Mouse (Mus musculus) layer of hippocampus, postnatal 14 days (tissue): ENCODE data around the gene Olfr54. TPM values are rescaled to one million over a fixed set of nuclear protein-coding genes. Genes with fewer than 3 reads are reported as not detected.
"Not testable (repeated sequence)": the region's sequence is repeated elsewhere in the genome, so short reads cannot be mapped to it uniquely, and the experiment has no call there.

Experiments
- DNase-seq, 2 experiments: peaks; one replicate each; pipeline ENCODE4 v3.0.0; 2021 to 2022; ENCODE audit warnings: low spot score in 2 of 2, mixed read lengths in 1 of 2
- long read RNA-seq, 2 experiments: library from polyadenylated mRNA; stranded (forward); transcript quantifications; one replicate each; pipeline ENCODE4 v2.0.0; 2021
- total RNA-seq, 2 experiments: library from RNA; stranded (reverse); gene quantifications; 2 replicates each; pipeline ENCODE4 v1.2.3; 2021

The Olfr54 gene
- not detected for total RNA-seq
- long read RNA-seq, experiment 1: 0 reads
- long read RNA-seq, experiment 2: 0 reads

GRCm38 (mm10) chr11:51013936-51014335 lies at the start of gene Olfr54:
TSS of gene Olfr54 (plus strand) at chr11:51014236.
- DNase-seq: no peak

- DNase-seq: no peak
These were observed 49.1 kb upstream of the Olfr54 start for GRCm38 (mm10) chr11:50964886-50965285.

DNA sequence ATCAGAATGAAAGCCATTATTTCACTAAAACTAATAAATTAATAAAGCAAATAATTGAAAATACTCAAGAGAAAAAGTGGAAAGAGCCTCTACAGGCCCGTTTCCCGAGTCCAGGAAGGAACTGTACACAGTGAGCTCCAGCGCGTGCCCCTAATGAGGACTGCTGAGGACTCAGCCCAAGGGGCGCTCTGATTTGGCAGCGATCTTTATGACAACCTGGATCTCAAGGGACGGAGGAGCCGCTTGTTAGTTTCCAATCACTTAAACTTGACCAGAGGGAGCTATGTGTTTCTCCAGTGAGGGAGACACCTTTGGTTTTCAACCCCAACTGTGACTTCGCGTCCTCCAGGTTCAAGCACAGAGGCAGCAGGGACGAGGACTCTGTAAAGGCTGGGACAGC lies 47.8 kb upstream of the Olfr54 start, which contains the start of gene Olfr1378:
Gene Olfr1378 (plus strand): TSS at position 301 of the 400 bp plus-strand sequence.
- no peak for DNase-seq

- DNase-seq: no peak
These were observed 36.8 kb upstream of the Olfr54 start for GRCm38 (mm10) chr11:50977216-50977615.

GRCm38 (mm10) chr11:50981667-50982066 lies 32.4 kb upstream of the Olfr54 start, which contains the start of gene Olfr1377:
TSS of gene Olfr1377 (plus strand) at chr11:50981967.
- no peak for DNase-seq

GRCm38 (mm10) chr11:51003296-51003695 lies 10.7 kb upstream of the Olfr54 start, which contains the start of gene Olfr51:
TSS of gene Olfr51 (plus strand) at chr11:51003596.
- DNase-seq: no peak

GRCm38 (mm10) chr11:51011821-51012220 lies 2.2 kb upstream of the Olfr54 start:
- DNase-seq: no peak

GRCm38 (mm10) chr11:51016341-51016740 lies 2.3 kb downstream of the Olfr54 start:
- no peak for DNase-seq

DNA sequence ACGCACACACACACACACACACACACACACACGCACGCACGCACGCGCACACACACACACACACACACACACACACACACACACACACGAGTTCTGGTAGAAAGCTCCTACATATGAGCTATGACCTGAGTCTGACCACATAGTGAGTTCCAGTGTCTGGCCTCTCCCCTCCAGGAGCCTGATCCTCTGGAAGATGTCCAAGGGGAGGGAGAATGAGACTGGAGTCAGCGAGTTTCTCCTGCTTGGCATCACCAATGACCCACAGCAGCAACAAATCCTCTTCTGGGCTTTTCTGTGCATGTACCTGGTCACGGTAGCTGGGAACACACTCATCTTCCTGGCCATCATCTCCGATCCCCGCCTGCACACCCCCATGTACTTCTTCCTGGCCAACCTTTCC lies 12.8 kb downstream of the Olfr54 start:
- not testable (repeated sequence) for DNase-seq

DNA sequence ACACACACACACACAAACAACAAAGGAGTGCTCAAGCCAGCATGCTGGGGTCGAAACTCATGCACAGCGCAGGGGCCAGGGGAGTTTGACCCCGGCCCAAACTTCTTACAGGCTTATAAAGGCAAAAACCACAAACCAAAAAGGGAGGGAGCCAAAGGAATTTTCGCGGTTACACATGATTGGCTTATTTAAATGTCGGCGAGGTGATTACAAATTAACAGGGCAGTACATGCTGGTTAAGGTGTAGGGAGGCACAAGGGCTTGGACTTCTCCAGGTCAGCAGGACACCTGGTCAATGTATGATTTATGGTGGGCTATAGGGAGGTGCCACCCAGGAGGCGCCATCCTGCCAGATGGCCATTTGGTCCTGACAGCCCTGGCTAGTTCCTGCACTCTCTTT lies 15.3 kb downstream of the Olfr54 start:
- DNase-seq: not testable (repeated sequence)

DNA sequence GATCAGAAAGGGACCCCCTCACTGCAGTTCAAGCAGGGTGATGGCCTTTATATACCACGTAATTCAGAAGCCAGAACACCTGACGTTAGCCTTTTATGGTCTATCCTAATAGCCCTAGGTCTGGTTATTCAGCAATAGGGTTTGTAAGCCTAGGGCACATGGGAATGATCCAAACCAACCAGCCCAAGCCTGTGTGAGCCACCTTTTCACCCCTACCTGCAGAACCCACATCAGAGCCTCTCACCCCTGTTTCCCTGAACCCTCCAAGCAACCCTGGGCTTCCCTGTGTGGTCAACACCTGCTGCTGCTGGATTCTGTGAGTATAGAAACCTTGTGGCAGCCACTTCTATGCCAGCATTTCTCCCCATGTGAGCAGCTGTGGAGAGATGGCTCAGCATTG lies 16.2 kb downstream of the Olfr54 start:
- no peak for DNase-seq

DNA sequence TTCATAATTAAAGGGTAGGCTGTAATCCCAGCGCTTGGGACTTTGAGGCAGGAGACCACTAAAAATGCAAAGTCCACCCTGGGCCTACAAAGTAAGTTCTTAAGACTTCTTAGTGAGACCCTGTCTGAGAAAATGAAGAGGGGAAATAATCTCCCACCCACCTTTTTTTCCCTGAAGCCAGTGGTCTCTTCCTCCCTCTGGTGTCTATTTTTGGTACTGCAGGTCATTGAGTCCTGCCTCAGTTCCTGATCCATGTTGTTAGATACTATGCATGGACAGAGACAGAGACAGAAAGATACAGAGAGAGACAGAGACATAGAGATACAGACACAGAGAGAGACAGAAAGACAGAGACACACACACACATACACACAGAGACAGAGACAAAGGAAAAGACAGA lies 18.8 kb downstream of the Olfr54 start:
- DNase-seq: peak in 1 of 2 experiments; percentile 36

DNA sequence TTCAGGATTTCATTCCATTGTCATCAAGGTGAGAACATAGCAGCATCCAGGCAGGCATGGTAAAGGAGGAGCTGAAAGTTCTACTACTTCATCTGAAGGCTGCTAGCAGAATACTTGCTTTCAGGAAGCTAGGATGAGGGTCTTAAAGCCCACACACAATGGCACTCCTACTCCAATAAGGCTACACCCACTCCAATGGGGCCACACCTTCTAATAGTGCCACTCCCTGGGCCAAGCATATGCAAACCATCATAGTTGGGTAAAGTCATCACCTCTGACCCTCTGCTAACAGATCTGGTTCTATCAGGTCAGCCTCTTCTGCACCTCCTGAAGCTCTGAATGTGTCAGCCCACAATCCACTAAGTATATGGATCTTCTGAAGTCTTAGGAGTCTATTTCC lies 20.1 kb downstream of the Olfr54 start:
- not testable (repeated sequence) for DNase-seq

DNA sequence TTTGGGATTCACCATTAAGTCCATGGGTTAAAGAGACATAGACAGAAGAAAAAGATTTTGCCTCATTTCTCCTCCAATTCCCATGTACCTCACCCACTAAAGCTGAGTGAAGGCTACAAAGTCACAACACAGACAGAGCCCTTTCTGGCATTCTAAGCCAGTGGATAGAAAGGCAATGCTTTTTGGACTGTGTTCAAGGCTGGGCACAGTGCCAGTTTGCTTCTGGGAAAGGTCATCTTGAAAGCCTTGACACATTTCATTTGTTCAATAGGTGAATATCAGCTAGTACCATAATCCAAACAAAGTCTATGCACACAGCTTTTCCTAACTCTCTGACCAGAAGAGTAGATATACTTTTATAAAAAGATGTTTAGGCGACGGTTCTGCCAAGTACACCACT lies 21.9 kb downstream of the Olfr54 start:
- no peak for DNase-seq

DNA sequence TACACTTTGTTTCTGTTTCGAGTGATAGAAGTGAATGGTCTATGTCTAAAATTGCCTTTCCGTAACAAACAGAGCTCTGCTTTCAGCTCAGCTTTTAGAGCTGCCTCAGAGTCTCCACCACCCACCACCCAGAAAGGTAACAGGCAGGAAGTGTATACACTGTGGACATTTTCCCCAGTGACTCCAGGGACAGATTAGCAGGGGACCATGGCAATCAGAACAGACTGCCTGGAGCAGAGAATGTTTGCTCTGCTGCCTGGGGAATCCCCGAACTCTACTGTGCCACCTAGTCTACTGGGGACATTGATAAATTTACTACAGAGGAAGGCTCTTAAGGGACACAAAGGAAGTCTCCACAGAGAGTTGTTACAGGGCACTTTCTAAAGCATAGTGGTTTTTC lies 30.7 kb downstream of the Olfr54 start:
- DNase-seq: not testable (repeated sequence)

DNA sequence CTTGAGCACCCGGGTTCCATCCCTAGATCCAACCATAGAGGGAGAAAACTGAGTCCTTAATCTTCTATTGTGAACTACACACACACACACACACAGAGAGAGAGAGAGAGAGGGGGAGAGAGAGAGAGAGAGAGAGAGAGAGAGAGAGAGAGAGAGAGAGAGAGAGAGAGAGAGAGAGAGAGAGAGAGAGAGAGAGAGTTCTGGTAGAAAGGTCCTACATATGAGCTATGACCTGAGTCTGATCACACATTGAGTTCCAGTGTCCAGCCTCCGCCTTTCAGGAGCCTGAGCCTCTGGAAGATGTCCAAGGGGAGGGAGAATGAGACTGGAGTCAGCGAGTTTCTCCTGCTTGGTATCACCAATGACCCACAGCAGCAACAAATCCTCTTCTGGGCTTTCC lies 33.8 kb downstream of the Olfr54 start, which contains the start of gene Olfr1375:
Gene Olfr1375 (plus strand): TSS at position 301 of the 400 bp plus-strand sequence.
- DNase-seq: not testable (repeated sequence)

DNA sequence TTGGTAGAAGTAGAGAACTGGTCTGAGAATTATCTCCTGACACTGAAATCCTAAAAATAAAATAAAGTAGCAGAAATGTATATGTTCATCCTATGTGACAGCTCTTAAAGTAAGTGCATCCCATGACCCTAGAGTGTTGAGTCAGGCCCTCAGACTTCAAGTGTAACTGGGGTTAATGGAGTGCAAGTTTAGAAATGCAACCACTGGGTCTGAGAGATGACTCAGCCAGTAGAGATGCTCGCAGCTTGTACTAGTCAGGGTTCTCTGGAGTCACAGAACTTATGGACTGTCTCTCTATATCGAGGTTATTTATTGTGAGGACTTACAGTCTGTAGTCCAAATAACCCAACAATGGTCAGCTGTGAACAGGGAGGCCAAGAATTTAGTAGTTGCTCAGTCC lies 37.6 kb downstream of the Olfr54 start:
- no peak for DNase-seq

DNA sequence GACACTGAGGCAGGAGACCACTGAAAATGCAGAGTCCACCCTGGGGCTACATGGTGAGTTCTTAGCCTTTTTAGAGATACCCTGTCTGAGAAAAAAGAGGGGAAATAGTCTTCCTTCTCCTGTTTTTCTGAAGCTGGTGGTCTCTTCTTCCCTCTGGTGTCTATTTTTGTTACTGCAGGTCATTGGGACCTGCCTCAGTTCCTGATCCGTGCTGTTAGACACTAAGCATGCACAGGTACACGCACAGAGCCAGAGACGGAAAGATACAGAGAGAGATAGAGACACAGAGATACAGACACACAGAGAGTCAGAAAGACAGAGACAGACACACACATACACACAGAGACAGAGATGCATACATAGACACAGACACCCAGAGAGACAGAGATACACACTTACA lies 39.2 kb downstream of the Olfr54 start:
- DNase-seq: peak; percentile 9 to 16

- DNase-seq: peak; percentile 69 to 81
These were observed 45.1 kb downstream of the Olfr54 start, which contains the start of gene Zfp354a for GRCm38 (mm10) chr11:51059151-51059571. TSS of gene Zfp354a (plus strand) at chr11:51059257.

- peak in 1 of 2 experiments; percentile 9 for DNase-seq
These were observed 45.6 kb downstream of the Olfr54 start for GRCm38 (mm10) chr11:51059640-51060039.

DNA sequence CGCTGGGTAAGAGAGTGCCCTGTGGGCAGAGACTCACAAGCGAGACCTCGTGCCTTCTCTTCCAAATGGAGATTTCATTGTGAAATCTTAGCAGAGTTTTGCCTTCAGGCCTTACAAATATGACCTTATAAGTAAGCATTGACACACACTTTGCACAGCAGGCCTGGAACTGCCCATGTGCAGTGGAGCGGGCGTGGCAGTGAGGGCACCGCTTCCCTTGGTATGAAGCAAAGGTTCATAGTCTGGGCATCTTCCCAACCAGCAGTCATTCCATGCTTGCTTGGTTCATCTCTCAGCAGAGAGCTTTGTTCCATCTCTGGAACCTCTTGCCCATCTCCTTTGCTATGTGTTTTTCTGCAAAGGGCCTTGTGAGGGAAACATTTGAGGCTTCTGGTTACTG lies 46.9 kb downstream of the Olfr54 start:
- no peak for DNase-seq

DNA sequence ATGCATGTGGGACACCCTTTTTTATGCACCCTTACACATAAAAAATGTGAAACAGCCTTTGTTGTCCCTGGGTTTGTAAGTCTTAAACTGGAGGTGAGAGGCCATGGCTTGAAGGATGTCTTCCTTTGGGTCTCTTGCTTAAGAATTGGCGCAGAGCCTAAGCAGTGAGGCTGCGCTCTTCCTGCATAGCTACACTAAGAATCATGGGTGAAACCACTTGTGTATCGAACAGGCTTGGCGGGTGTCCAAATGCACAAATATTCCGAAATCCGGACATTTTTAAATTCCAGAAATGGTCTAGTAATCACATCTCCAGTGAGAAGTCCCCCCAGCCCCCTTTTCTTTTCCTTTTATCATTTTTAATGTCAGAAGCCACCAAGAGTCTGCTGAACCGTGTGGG lies 49.2 kb downstream of the Olfr54 start:
- DNase-seq: no peak

GRCm38 (mm10) chr11:51063841-51064240 lies 49.8 kb downstream of the Olfr54 start:
- no peak for DNase-seq
